Mouse (Mus musculus) neural tube, embryonic 15.5 days (tissue): ENCODE data around the gene Dtx1. TPM values are rescaled to one million over a fixed set of nuclear protein-coding genes. Genes with fewer than 3 reads are reported as not detected.
A peak's percentile ranks its signal among the peaks of the same experiment; 100 is the strongest.

Experiments used
- ATAC-seq: fragments of 200-750 bp; cut with Nextera tagmentation; 2 replicates; pipeline ENCODE4 v1.8.0; 2017; ENCODE audit warnings: mild to moderate bottlenecking, moderate TSS enrichment, moderate library complexity; ENCODE audit not compliant: low FRiP score
- H3K27ac ChIP-seq: fragments of 300-500 bp; sonication (generic); replicated peaks from 2 replicates; pipeline ENCODE4 v1.5.1; 2015; ENCODE audit warnings: mild to moderate bottlenecking, inconsistent platforms
- H3K27me3 ChIP-seq: fragments of 300-500 bp; sonication (generic); replicated peaks from 2 replicates; pipeline ENCODE4 v1.6.1; 2015; ENCODE audit warnings: inconsistent platforms
- H3K36me3 ChIP-seq: fragments of 300-500 bp; sonication (generic); 2 replicates; pipeline ENCODE4 v1.6.1; 2015; ENCODE audit warnings: inconsistent platforms
- H3K4me1 ChIP-seq: fragments of 300-500 bp; sonication (generic); 2 replicates; pipeline ENCODE4 v1.6.1; 2015; ENCODE audit warnings: inconsistent platforms
- H3K4me2 ChIP-seq: fragments of 300-500 bp; sonication (generic); 2 replicates; pipeline ENCODE4 v1.6.1; 2015; ENCODE audit warnings: inconsistent platforms, mild to moderate bottlenecking, moderate library complexity
- H3K4me3 ChIP-seq: fragments of 300-500 bp; sonication (generic); replicated peaks from 2 replicates; pipeline ENCODE4 v1.5.1; 2015; ENCODE audit warnings: mild to moderate bottlenecking, inconsistent platforms
- H3K9ac ChIP-seq: fragments of 300-500 bp; sonication (generic); replicated peaks from 2 replicates; pipeline ENCODE4 v1.6.1; 2015; ENCODE audit warnings: mild to moderate bottlenecking, inconsistent platforms
- H3K9me3 ChIP-seq: fragments of 300-500 bp; sonication (generic); replicated peaks from 2 replicates; pipeline ENCODE4 v1.6.1; 2016; ENCODE audit warnings: inconsistent platforms
- WGBS: fragments of 180-500 bp; shearing (Covaris S2); methylation state at CpG from one replicate; pipeline ENCODE4 v1.1.7; 2015; ENCODE audit warnings: mixed read lengths; 5-methylcytosine and 5-hydroxymethylcytosine counted together
- polyA plus RNA-seq: library from polyadenylated mRNA; unstranded; fragments of >200 nt; fragmentation: Nextera tagmentation; extraction: Ambion mirVana; gene quantifications from 2 replicates; pipeline ENCODE4 v1.2.1, GENCODE M21; 2015

Gene Dtx1
- polyA plus RNA-seq, 1 experiment from 2014 or later: 59.9 TPM

GRCm38 (mm10) chr5:120673626-120674025, 38.1 kb downstream of the Dtx1 start:
- no peak overlapping the region for H3K4me2 ChIP-seq
- H3K27me3 ChIP-seq: peaks cover 3% of the 10 kb centered on the region; the same call in 1 of the 2 replicates
- 15% methylated on average over 12 of the region's 12 CpGs for WGBS
- H3K36me3 ChIP-seq: no peaks in the 10 kb centered on the region
- H3K27ac ChIP-seq: no peak overlapping the region
- H3K9me3 ChIP-seq: no peaks in the 10 kb centered on the region
- no peaks in the 10 kb centered on the region for H3K4me1 ChIP-seq
- no peak overlapping the region for H3K9ac ChIP-seq
- no peak for ATAC-seq
- no peak overlapping the region for H3K4me3 ChIP-seq

- H3K4me2 ChIP-seq: no peak overlapping the region
- no peak overlapping the region for H3K4me3 ChIP-seq
- H3K36me3 ChIP-seq: no peaks in the 10 kb centered on the region
- 93% methylated on average over 3 of the region's 3 CpGs for WGBS
- no peaks in the 10 kb centered on the region for H3K9me3 ChIP-seq
- no peak overlapping the region for H3K9ac ChIP-seq
- H3K27me3 ChIP-seq: peaks cover 4% of the 10 kb centered on the region; the same call in 1 of the 2 replicates
- ATAC-seq: no peak
- no peaks in the 10 kb centered on the region for H3K4me1 ChIP-seq
- H3K27ac ChIP-seq: no peak overlapping the region
These were observed 39.9 kb downstream of the Dtx1 start for GRCm38 (mm10) chr5:120671865-120672264.

- ATAC-seq: no peak
- Histone ChIP-seq H3K9ac (no peak overlapping the region), H3K27me3 (peaks cover 12% of the 10 kb centered on the region; the same call in 1 of the 2 replicates), H3K4me2 (no peak overlapping the region), H3K4me3 (no peak overlapping the region), H3K36me3 (no peaks in the 10 kb centered on the region), H3K4me1 (no peaks in the 10 kb centered on the region), H3K27ac (no peak overlapping the region), H3K9me3 (no peaks in the 10 kb centered on the region)
- 86% methylated on average over 7 of the region's 7 CpGs for WGBS
These were observed 41.6 kb downstream of the Dtx1 start for GRCm38 (mm10) chr5:120670132-120670531.

GRCm38 (mm10) chr5:120668761-120669160, 43.0 kb downstream of the Dtx1 start:
- Histone ChIP-seq H3K4me3 (no peak overlapping the region), H3K27me3 (peaks cover 12% of the 10 kb centered on the region; the same call in 1 of the 2 replicates), H3K4me1 (no peaks in the 10 kb centered on the region), H3K9me3 (no peaks in the 10 kb centered on the region), H3K36me3 (no peaks in the 10 kb centered on the region), H3K27ac (no peak overlapping the region), H3K9ac (no peak overlapping the region), H3K4me2 (no peak overlapping the region)
- no peak for ATAC-seq
- WGBS: 76% methylated on average over 7 of the region's 7 CpGs

GRCm38 (mm10) chr5:120664888-120665287, 46.8 kb downstream of the Dtx1 start:
- no peak overlapping the region for H3K4me2 ChIP-seq
- peaks cover 15% of the 10 kb centered on the region; the same call in 1 of the 2 replicates for H3K27me3 ChIP-seq
- H3K9ac ChIP-seq: no peak overlapping the region
- H3K4me3 ChIP-seq: no peak overlapping the region
- ATAC-seq: no peak
- H3K9me3 ChIP-seq: no peaks in the 10 kb centered on the region
- no peaks in the 10 kb centered on the region for H3K36me3 ChIP-seq
- H3K27ac ChIP-seq: no peak overlapping the region
- H3K4me1 ChIP-seq: peaks cover 6% of the 10 kb centered on the region
- 61% methylated on average over 2 of the region's 2 CpGs for WGBS

- WGBS: 31% methylated on average over 5 of the region's 5 CpGs
- ATAC-seq: peak; percentile 53; the same call in 1 of the 2 replicates
- H3K27me3 ChIP-seq: 0 out of 2 replicates have a peak, but pooled peaks cover 6% of the 10 kb centered on the region
- peaks cover 6% of the 10 kb centered on the region for H3K4me1 ChIP-seq
- H3K9me3 ChIP-seq: no peaks in the 10 kb centered on the region
- no peak overlapping the region for H3K4me2 ChIP-seq
- H3K27ac ChIP-seq: peak overlapping the region; percentile 58
- H3K36me3 ChIP-seq: no peaks in the 10 kb centered on the region
- H3K4me3 ChIP-seq: no peak overlapping the region
- no peak overlapping the region for H3K9ac ChIP-seq
These were observed 50.9 kb downstream of the Dtx1 start for GRCm38 (mm10) chr5:120660816-120661215.

GRCm38 (mm10) chr5:120656281-120656751, 55.4 kb downstream of the Dtx1 start:
- peaks cover 6% of the 10 kb centered on the region for H3K4me1 ChIP-seq
- no peak for ATAC-seq
- no peak overlapping the region for H3K27ac ChIP-seq
- no peak overlapping the region for H3K9ac ChIP-seq
- 0 out of 2 replicates have a peak, but pooled peaks cover 8% of the 10 kb centered on the region for H3K27me3 ChIP-seq
- H3K4me2 ChIP-seq: no peak overlapping the region
- H3K36me3 ChIP-seq: no peaks in the 10 kb centered on the region
- WGBS: 81% methylated on average over 12 of the region's 12 CpGs
- no peaks in the 10 kb centered on the region for H3K9me3 ChIP-seq
- no peak overlapping the region for H3K4me3 ChIP-seq

GRCm38 (mm10) chr5:120653873-120654272, 57.9 kb downstream of the Dtx1 start:
- Histone ChIP-seq H3K27me3 (peaks cover 31% of the 10 kb centered on the region), H3K4me2 (no peak overlapping the region), H3K9me3 (no peaks in the 10 kb centered on the region), H3K9ac (no peak overlapping the region), H3K4me3 (no peak overlapping the region), H3K27ac (no peak overlapping the region), H3K4me1 (peaks cover 7% of the 10 kb centered on the region), H3K36me3 (no peaks in the 10 kb centered on the region)
- 90% methylated on average over 2 of the region's 2 CpGs for WGBS
- ATAC-seq: no peak

- Histone ChIP-seq H3K9me3 (no peaks in the 10 kb centered on the region), H3K4me2 (no peak overlapping the region), H3K9ac (no peak overlapping the region), H3K4me1 (peaks cover 15% of the 10 kb centered on the region), H3K36me3 (no peaks in the 10 kb centered on the region), H3K27ac (no peak overlapping the region), H3K27me3 (peaks cover 39% of the 10 kb centered on the region), H3K4me3 (no peak overlapping the region)
- ATAC-seq: no peak
- WGBS: 87% methylated on average over 28 of the region's 28 CpGs
These were observed 58.6 kb downstream of the Dtx1 start for GRCm38 (mm10) chr5:120652915-120653701.

GRCm38 (mm10) chr5:120651230-120651629, 60.5 kb downstream of the Dtx1 start:
- Histone ChIP-seq H3K4me3 (no peak overlapping the region), H3K4me1 (peaks cover 16% of the 10 kb centered on the region), H3K27ac (no peak overlapping the region), H3K4me2 (no peak overlapping the region), H3K9me3 (no peaks in the 10 kb centered on the region), H3K27me3 (peaks cover 54% of the 10 kb centered on the region), H3K9ac (no peak overlapping the region), H3K36me3 (no peaks in the 10 kb centered on the region)
- ATAC-seq: no peak
- WGBS: 83% methylated on average over 5 of the region's 5 CpGs

- ATAC-seq: no peak
- Histone ChIP-seq H3K4me2 (no peak overlapping the region), H3K27ac (no peak overlapping the region)
These were observed 61.8 kb downstream of the Dtx1 start for GRCm38 (mm10) chr5:120649938-120650337.

GRCm38 (mm10) chr5:120649374-120649933, 62.3 kb downstream of the Dtx1 start:
- peak overlapping the region; percentile 30 for H3K4me3 ChIP-seq
- no peak overlapping the region for H3K27ac ChIP-seq
- peak overlapping the region; percentile 50 for H3K4me2 ChIP-seq
- no peaks in the 10 kb centered on the region for H3K36me3 ChIP-seq
- H3K27me3 ChIP-seq: peaks cover 57% of the 10 kb centered on the region
- H3K9ac ChIP-seq: no peak overlapping the region
- no peaks in the 10 kb centered on the region for H3K9me3 ChIP-seq
- 3% methylated on average over 21 of the region's 21 CpGs for WGBS
- peaks cover 16% of the 10 kb centered on the region for H3K4me1 ChIP-seq
- 0 out of 2 replicates have a peak, but pooled peaks have one; percentile 24 for ATAC-seq

More at GRCm38 (mm10) chr5:120649938-120650337, 61.8 kb downstream of the Dtx1 start:
- no peak overlapping the region for H3K4me3 ChIP-seq
- 24% methylated on average over 13 of the region's 13 CpGs for WGBS
- peaks cover 16% of the 10 kb centered on the region for H3K4me1 ChIP-seq
- peaks cover 57% of the 10 kb centered on the region for H3K27me3 ChIP-seq
- no peaks in the 10 kb centered on the region for H3K36me3 ChIP-seq
- no peaks in the 10 kb centered on the region for H3K9me3 ChIP-seq
- no peak overlapping the region for H3K9ac ChIP-seq
